Mouse (Mus musculus) neutrophil, adult 5-6 weeks (primary cell): ENCODE results near the gene Furin. TPM values are rescaled to one million over a fixed set of nuclear protein-coding genes. Genes with fewer than 3 reads are reported as not detected.

Experiments used
- ATAC-seq: fragments of 151-379, 151-347 bp; 2 replicates; pipeline ENCODE4 v1.8.0; 2017; ENCODE audit warnings: mild to moderate bottlenecking, moderate TSS enrichment; ENCODE audit not compliant: insufficient number of reproducible peaks, poor library complexity, low FRiP score, severe bottlenecking; ENCODE audit errors: extremely low read depth
- total RNA-seq: library from RNA; stranded (forward); fragments of 200-1000 nt; gene quantifications from 2 replicates; pipeline ENCODE4 v1.2.3, GENCODE M21; 2017

Gene Furin
- total RNA-seq, 1 experiment from 2014 or later: 63.9 TPM

DNA sequence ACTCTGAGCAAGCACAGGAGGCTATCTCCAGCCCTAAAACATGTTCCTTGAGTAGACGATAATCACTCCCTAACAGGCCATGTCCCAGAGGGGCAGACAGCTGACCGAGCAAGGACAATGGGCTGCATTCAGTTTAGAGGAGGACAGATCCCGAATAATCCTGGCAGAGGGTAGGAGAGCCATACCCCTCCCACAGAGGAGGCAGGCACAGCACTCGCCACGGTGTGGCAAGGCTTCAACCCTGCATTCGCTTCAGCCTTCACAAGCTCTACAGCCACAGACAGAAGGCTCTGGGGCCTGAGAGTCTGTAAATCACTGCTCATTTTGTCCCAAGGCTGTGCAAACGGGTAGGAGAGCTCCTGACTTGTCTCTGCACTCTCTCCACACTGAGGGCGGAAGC lies 48.1 kb downstream of the Furin start:
- ATAC-seq: no peak

DNA sequence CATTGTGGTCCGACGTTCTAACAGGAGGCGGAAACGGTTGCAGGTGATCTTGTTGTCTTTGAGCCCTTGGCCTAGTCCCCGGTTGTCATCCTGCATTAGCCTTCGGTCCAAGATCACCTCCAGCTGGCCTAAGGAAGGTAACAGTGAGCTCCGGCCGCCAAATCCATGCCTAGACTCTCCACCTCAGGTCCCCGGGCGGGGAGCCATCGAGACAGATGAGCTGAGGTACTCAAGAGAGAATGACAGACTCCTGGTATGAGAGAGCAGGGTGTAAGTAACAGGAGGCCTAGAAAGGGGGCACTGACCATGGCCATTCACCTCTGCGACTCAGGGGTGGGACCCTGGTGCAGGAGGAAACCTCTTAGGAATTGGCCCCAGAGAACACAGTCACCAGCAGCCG lies 48.9 kb downstream of the Furin start:
- ATAC-seq: no peak

DNA sequence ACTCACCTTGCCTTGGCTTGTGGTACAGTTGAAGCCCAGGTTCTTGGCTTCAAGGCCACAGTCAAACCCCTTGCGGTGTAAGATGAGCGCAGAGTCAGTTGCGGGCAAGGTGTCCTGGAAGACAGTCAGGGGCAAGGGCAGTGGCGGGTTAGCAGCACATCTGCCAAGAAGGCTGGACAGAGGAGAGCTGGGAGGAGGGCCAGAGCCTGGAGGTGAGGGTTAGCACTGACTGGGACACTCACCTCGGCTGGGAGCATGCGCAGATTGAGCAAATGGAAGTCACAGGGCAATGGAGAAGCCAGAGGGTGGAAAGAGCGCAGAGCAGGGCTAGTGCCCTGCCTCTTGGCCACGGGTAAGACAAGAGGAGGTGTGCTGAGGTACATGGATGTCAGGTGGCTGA lies 52.3 kb downstream of the Furin start:
- ATAC-seq: no peak

DNA sequence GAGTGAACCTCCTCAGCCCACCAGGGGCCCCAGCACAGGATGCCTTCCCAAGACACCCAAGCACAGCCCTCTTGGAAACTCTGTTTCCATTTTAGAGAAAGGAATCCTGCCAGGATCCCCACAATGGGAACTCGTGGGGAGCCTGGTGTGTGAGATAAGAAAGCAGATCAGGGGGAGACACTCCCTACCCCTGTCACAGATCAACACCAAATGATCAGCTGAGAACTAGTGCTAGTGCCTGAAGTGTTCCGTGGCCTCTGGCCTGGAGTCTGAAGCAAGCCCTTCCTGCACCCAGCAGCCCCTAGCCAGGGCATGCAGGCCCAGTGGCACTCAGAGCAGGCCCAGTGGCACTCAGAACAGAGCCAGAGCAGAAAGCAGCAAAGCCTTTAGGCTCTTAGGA lies 54.4 kb downstream of the Furin start:
- ATAC-seq: no peak

DNA sequence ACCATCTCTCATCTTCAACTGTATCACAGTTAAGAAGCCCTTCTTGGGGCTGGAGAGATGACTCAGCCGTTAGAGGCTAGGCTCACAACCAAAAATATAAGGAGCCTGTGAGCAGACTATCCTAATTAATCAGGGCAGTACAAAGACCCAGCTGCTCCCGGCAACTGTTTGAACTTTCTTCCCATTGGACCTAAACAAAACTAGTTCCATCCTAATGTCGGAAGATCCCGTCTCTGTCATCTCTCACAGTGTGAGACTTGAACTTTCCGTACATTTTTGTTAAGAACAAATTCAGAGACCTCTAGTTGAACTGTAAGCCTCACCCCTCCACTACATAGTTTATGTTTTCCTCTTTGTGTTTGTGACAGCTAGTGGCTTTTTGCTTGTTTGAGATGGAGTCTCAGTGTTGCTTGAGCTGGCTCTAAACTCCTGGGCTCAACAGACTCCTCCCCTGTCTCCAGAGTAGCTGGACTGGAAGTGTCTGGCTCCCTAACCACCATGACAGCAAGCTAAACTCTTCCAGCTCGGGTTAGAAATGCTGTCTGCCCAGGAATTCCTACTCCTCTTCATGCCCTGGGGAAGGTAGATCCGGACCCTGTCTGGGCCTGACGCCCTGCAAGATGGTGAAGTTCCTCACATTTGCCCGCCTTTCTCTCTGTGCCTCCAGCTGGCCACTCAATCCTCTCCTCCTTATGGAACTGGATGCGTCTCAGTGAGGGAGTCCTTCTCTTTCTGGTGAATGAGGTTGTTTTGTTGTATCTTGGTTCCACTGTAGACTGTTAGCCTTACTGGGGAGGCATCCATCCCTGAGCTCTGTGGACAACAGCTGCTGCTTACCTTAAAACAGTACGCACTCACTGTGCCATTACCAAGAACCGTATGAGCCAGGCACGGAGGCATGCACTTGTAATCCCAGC lies 57.3 kb downstream of the Furin start:
- no peak for ATAC-seq

DNA sequence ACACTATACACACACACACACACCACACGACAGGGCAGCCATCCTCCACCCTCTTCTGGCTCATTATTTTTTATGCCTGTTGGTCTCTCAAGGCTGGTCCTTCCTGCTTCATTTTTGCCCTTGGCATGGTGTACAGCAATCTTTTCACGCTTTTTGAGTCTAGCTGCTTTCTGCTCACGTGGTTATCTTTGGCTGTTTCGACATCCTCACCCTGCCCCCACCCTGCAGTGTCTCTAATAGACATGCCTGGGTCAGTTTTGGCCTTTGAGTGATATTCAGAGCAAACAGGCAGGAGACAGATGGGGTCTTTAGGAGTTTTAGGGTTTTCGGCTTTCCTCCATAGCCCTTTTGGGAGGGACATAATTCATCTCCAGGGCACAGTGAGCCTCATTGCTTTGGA lies 58.4 kb downstream of the Furin start:
- no peak for ATAC-seq

DNA sequence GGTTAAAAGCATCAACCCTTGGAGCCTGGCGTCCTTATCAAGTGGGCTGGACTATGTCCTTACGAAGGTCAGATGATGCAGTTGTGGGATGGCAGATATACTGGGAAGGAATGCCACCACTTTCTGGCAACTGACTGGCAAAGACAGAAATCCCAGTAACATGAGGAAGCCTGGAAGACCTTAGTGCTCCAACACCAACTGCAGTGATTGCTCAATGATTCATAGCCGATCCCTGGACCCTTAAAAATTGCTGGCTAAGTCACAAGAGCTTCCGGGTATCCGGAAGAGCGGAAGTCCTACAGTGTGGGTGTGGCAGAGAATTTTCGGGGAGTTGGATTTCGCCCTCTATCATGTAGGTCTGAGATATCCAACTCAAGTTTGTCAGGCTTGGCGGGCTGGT lies 59.1 kb downstream of the Furin start:
- no peak for ATAC-seq

DNA sequence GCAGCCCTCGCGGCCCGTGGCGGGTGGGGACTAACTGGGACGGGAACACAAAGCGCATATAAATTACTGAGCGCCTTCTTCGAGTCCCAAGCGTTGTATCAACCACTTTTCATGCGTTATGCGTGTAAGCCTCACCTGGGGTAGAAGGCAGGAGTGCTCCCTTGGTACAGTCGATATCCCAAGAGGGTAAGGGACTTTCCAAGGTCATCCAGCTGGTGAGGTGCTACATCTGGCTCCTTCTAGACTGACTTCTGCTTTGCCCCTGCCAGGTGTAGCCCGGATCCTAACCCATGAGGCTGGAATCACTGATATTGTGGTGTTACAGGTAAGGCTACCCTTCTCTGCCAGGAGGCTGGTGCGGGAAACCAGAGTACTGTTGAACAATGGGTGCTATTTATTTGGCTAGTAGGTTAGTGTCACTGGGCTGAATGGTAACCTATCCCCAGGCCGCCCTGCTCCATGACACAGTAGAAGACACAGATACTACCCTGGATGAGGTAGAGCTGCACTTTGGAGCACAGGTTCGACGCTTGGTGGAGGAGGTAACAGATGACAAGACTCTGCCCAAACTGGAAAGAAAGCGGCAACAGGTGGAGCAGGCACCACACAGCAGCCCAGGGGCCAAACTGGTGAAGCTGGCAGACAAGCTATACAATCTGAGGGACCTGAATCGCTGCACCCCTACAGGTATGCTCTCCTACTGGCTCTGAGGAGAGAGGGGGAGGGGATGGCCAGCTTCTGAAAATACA lies 61.8 kb downstream of the Furin start:
- ATAC-seq: no peak

DNA sequence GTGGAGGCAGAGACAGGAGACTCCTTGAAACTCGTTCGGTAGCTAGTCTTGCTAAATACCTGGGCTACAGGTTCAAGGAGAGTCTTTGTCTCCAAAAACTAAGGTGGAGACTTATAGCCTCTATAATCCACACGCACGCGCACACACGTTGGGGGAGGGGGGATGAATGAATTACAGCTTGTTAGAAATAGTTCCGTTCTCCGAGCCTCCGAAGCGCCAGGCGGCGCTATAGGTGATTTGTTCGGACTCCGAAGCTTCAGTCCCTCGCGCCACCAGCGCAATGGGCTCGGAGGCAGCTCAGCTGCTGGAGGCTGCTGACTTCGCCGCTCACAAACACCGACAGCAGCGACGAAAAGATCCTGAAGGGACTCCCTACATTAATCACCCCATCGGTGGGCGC lies 62.4 kb downstream of the Furin start, which contains the start of gene Hddc3:
TSS of gene Hddc3 (plus strand) at position 247 of the 400 bp plus-strand sequence.
- peak; percentile 62 for ATAC-seq

DNA sequence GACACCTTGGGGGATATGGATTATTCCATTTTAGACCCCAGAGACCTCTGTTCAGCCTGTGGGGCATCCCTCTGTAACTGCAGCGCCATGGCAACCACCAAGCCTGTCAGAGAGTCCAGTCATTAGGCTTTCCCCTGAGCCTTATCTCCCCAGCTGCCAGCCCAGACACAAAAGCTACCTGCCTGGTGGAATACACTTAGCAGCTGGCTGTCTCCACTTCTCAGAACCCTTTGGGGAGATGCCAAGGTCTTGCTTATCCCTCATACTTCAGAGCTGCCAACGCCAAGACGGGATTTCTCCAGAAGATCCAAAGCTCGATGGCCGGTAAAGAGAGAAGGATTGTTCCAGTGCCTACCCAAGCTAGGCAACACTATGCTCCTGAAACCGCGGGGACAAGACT lies 63.4 kb downstream of the Furin start:
- ATAC-seq: no peak

DNA sequence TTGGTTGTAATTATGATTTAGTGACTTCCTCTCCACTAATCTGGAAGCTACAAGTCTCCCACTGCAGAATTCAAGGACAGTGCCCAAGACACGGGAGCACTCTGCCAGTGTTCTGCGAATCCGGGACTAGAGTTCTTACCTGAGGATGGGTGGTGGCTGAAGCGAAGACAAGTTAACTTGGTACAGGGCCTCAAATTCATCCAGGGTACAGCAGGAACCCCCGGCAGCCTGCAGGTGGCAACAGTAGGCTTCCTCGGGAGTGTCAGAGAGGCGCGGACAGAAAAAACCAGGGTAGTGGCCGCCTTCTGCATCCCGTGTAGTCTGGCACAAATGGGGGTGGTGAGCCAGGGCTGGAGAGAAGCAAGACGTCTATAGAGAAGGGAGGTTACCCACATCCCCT lies 64.4 kb downstream of the Furin start, which contains the start of gene Unc45a:
TSS of gene Unc45a (minus strand) at position 213 of the 400 bp plus-strand sequence.
- ATAC-seq: peak; percentile 62

DNA sequence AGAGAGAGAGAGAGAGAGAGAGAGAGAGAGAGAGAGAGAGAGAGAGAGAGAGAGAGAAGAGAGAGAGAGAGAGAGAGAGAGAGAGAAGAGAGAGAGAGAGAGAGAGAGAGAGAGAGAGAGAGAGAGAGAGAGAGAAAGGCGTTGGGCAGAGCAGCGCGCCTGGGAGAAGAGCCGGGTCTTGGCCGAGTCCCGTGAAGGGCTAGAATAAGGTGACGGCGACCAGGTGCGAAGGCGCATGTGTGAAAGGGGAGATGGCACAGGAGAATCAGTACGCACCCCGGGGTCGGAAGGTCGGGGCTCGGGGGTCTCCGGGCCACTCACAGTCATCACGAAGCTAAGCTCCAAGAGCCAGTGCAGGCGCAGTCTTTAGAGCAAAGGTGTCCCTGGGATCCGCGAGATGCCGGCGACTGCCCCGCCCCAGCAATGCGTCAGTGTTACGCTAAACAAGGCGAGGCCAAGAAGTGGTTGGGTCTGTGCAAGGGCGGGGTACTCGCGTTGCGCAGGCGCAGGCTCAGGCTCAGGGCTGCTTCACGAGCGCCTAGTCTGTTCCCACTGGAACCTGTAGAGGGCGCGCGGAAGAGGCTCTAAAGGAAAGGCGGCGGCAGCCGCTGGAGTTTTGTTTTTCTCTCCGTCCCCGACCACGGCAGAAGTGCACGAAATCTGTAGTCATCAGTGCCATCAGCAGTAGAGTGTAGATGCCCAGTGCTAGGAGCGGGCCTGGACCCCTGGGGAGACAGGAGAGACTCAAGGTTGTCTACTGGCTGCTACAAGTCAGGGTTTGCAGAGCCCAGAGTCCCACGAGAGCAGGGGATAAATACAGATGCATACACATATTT lies 65.2 kb downstream of the Furin start:
- peak; percentile 82 for ATAC-seq

DNA sequence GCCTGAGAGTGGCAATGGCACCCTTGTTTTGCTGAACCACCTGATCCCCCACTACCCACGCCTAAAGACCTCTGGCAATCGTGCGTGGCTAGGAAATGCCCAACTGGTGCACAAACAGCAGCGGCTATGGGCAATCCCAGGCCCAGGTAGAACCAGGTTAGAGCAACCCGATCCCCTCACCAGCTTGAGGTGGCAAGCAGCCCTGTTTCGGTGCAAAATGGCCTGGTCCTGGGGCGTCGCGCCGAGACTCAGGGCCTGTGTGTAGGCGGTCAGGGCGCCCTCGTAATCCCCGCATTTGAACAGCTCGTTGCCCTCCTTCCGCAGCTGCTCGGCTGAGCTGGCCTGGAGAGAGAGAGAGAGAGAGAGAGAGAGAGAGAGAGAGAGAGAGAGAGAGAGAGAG lies 65.9 kb downstream of the Furin start:
- no peak for ATAC-seq

Other genes with a start within 250 kb of the Furin start
- 41.3 and 42.9 TPM in 2 replicates for gene Sema4b, start 218.6 kb downstream of the Furin start, total RNA-seq
- gene Cib1, start 172.6 kb downstream of the Furin start, total RNA-seq: 72.9 and 88.3 TPM in 2 replicates
- gene Gdpgp1, start 172.6 kb downstream of the Furin start, total RNA-seq: 3.4 and 4.9 TPM in 2 replicates
- gene Ttll13, start 159.1 kb downstream of the Furin start, total RNA-seq: 0.61 and 2.7 TPM in 2 replicates
- 33.8 and 39.5 TPM in 2 replicates for gene Ngrn, start 144.2 kb downstream of the Furin start, total RNA-seq
- gene Vps33b, start 135.8 kb downstream of the Furin start, total RNA-seq: 21.1 and 26.4 TPM in 2 replicates
- gene Prc1, start 111.0 kb downstream of the Furin start, total RNA-seq: 5.7 and 6.1 TPM in 2 replicates
- gene Rccd1, start 81.0 kb downstream of the Furin start, total RNA-seq: 23.1 and 27.9 TPM in 2 replicates
- 44.4 and 48.0 TPM in 2 replicates for gene Unc45a, start 64.4 kb downstream of the Furin start, total RNA-seq
- gene Hddc3, start 62.3 kb downstream of the Furin start, total RNA-seq: 6.6 and 19.4 TPM in 2 replicates
- gene Man2a2, start 34.1 kb downstream of the Furin start, total RNA-seq: 46.7 and 58.4 TPM in 2 replicates
- gene Fes, start 17.5 kb downstream of the Furin start, total RNA-seq: 221 and 270 TPM in 2 replicates
- 8.4 and 9.8 TPM in 2 replicates for gene Blm, start 129.7 kb upstream of the Furin start, total RNA-seq